Mouse (Mus musculus) small intestine, adult 2 months (tissue): ENCODE measurements around the gene Pif1. TPM values are rescaled to one million over a fixed set of nuclear protein-coding genes. Genes with fewer than 3 reads are reported as not detected.
A peak's percentile ranks its signal among the peaks of the same experiment; 100 is the strongest.

Experiments used
- H3K27ac ChIP-seq: fragments of 200-500 bp; 2 replicates; pipeline ENCODE4 v1.5.1; 2012; ENCODE audit warnings: low read depth, low read length, control low read depth, inconsistent platforms; ENCODE audit not compliant: insufficient read depth
- H3K27me3 ChIP-seq: fragments of 200-500 bp; 2 replicates; pipeline ENCODE4 v1.6.1; 2012; ENCODE audit warnings: mild to moderate bottlenecking, moderate library complexity, low read length, inconsistent platforms; ENCODE audit not compliant: control insufficient read depth, insufficient read depth
- H3K36me3 ChIP-seq: fragments of 200-500 bp; 2 replicates; pipeline ENCODE4 v1.6.1; 2012; ENCODE audit warnings: mild to moderate bottlenecking, low read length, control low read depth, inconsistent platforms; ENCODE audit not compliant: control insufficient read depth, insufficient read depth
- H3K4me1 ChIP-seq: fragments of 200-500 bp; 2 replicates; pipeline ENCODE4 v1.6.1; 2012; ENCODE audit warnings: low read length, inconsistent platforms, mixed read lengths; ENCODE audit not compliant: control insufficient read depth, insufficient read depth, insufficient read length
- H3K4me3 ChIP-seq: fragments of 200-500 bp; 2 replicates; pipeline ENCODE4 v1.5.1; 2012; ENCODE audit warnings: low read depth, mild to moderate bottlenecking, control low read depth, inconsistent platforms, low read length, moderate library complexity
- CTCF ChIP-seq: fragments of 200-500 bp; IDR thresholded peaks from 2 replicates; pipeline ENCODE4 v1.5.1; 2012; ENCODE audit warnings: low read depth, mild to moderate bottlenecking, control low read depth, inconsistent platforms, low read length, moderate library complexity, mixed read lengths; ENCODE audit not compliant: insufficient replicate concordance, insufficient read length; ENCODE audit errors: extremely low read depth
- POLR2A ChIP-seq: fragments of 200-500 bp; IDR thresholded peaks from 2 replicates; pipeline ENCODE4 v1.6.1; 2012; ENCODE audit warnings: low read depth, mild to moderate bottlenecking, control low read depth, inconsistent platforms, low read length, moderate library complexity
- WGBS: fragments of 180-500 bp; shearing (Covaris S2); methylation state at CpG from one replicate; pipeline ENCODE4 v1.1.7; 2018; 5-methylcytosine and 5-hydroxymethylcytosine counted together
- polyA plus RNA-seq: library from polyadenylated mRNA; depleted of rRNA; stranded (reverse); fragments of >200 nt; gene quantifications from 2 replicates; pipeline ENCODE4 v1.2.3, GENCODE M21; 2012

Gene Pif1
- polyA plus RNA-seq, 1 experiment: 3.8 TPM

DNA sequence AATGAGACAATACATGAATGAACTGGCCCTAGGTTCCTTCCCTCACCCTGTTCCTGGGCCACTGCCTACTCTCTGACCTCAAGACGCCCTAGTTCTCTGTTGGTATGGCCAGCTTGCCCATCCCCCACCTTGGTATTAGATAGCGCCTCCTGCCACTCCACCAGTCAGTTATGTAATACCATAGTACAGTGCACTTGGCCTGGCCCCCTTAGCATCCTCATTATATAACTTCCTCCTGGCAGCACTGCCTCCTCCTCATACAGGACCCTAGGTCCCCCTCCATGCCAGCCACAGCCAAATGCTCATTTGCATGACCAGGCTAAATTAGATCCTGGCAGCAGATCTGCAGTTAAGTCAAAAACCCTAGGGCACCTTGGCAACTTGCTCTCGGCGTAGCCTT lies 25.9 kb upstream of the Pif1 start:
- peaks cover 15% of the 10 kb centered on the region; the same call in 1 of the 2 replicates for H3K36me3 ChIP-seq
- peaks cover 29% of the 10 kb centered on the region for H3K4me1 ChIP-seq
- no peak overlapping the region; the same call in 1 of the 2 replicates for H3K27ac ChIP-seq
- 88% methylated on average over 4 of the region's 4 CpGs for WGBS
- TF ChIP-seq CTCF: no peak
- TF ChIP-seq POLR2A: no peak
- no peaks in the 10 kb centered on the region for H3K27me3 ChIP-seq
- H3K4me3 ChIP-seq: no peak overlapping the region

GRCm38 (mm10) chr9:65562081-65562506 lies 24.9 kb upstream of the Pif1 start:
- Histone ChIP-seq H3K4me1 (peaks cover 29% of the 10 kb centered on the region), H3K36me3 (peaks cover 6% of the 10 kb centered on the region; the same call in 1 of the 2 replicates), H3K4me3 (no peak overlapping the region), H3K27me3 (no peaks in the 10 kb centered on the region), H3K27ac (peak overlapping the region; percentile 31; the same call in 1 of the 2 replicates)
- no peak for TF ChIP-seq CTCF
- no peak for TF ChIP-seq POLR2A
- 60% methylated on average over 4 of the region's 4 CpGs for WGBS

- peaks cover 6% of the 10 kb centered on the region; the same call in 1 of the 2 replicates for H3K36me3 ChIP-seq
- no peak overlapping the region for H3K4me3 ChIP-seq
- TF ChIP-seq CTCF (no peak), POLR2A (no peak)
- peaks cover 29% of the 10 kb centered on the region for H3K4me1 ChIP-seq
- H3K27ac ChIP-seq: peak overlapping the region; percentile 14; the same call in 1 of the 2 replicates
- H3K27me3 ChIP-seq: no peaks in the 10 kb centered on the region
- WGBS: 42% methylated on average over 5 of the region's 5 CpGs
These were observed 23.9 kb upstream of the Pif1 start for GRCm38 (mm10) chr9:65563073-65563472.

DNA sequence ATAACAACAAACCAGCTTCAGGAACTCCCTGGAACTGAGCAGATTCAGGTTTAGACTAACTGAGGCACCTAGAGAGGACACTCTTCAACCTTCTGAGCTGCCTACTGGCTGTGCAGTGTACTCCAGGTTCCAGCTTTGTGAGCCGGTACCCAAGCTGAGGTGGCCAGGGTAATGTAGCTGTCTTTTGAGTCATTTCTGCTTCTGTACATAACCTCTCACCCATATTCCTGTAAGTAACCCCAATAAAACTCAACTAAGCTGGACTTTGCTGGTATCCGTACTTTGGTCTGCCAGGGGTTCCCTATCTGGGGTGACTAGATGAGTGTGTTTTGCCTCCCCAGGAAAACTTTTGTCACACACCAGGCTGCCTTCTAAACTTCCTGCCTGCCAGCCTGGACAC lies 22.3 kb upstream of the Pif1 start:
- Histone ChIP-seq H3K27me3 (no peaks in the 10 kb centered on the region), H3K36me3 (0 out of 2 replicates have a peak, but pooled peaks cover 2% of the 10 kb centered on the region), H3K4me1 (peaks cover 29% of the 10 kb centered on the region), H3K27ac (peak overlapping the region; percentile 71; the same call in 1 of the 2 replicates), H3K4me3 (no peak overlapping the region)
- TF ChIP-seq CTCF: 0 out of 2 replicates have a peak, but pooled peaks have one; percentile 2
- TF ChIP-seq POLR2A: no peak
- WGBS: 38% methylated on average over 2 of the region's 2 CpGs

- 70% methylated on average over 6 of the region's 6 CpGs for WGBS
- H3K27ac ChIP-seq: peak overlapping the region; percentile 80
- no peak for TF ChIP-seq POLR2A
- no peak for TF ChIP-seq CTCF
These were observed 18.2 kb upstream of the Pif1 start for GRCm38 (mm10) chr9:65568787-65569186.

GRCm38 (mm10) chr9:65569491-65569971 lies 17.4 kb upstream of the Pif1 start:
- Histone ChIP-seq H3K27ac (peak overlapping the region; percentile 80), H3K4me1 (peaks cover 6% of the 10 kb centered on the region; the same call in 1 of the 2 replicates), H3K36me3 (peaks cover 3% of the 10 kb centered on the region; the same call in 1 of the 2 replicates), H3K4me3 (no peak overlapping the region), H3K27me3 (no peaks in the 10 kb centered on the region)
- no peak for TF ChIP-seq POLR2A
- TF ChIP-seq CTCF: no peak
- WGBS: 63% methylated on average over 6 of the region's 6 CpGs

More at GRCm38 (mm10) chr9:65568787-65569186, 18.2 kb upstream of the Pif1 start:
- Histone ChIP-seq H3K36me3 (peaks cover 3% of the 10 kb centered on the region; the same call in 1 of the 2 replicates), H3K4me3 (no peak overlapping the region), H3K4me1 (peaks cover 11% of the 10 kb centered on the region; the same call in 1 of the 2 replicates), H3K27me3 (no peaks in the 10 kb centered on the region)

GRCm38 (mm10) chr9:65572837-65573236 lies 14.1 kb upstream of the Pif1 start:
- Histone ChIP-seq H3K4me1 (peaks cover 8% of the 10 kb centered on the region; the same call in 1 of the 2 replicates), H3K4me3 (no peak overlapping the region), H3K36me3 (peaks cover 3% of the 10 kb centered on the region; the same call in 1 of the 2 replicates), H3K27ac (no peak overlapping the region), H3K27me3 (no peaks in the 10 kb centered on the region)
- TF ChIP-seq CTCF: no peak
- no peak for TF ChIP-seq POLR2A
- 86% methylated on average over 6 of the region's 6 CpGs for WGBS
